Mouse (Mus musculus): ENCODE data around the gene Sh3tc1. TPM values are rescaled to one million over a fixed set of nuclear protein-coding genes. Genes with fewer than 3 reads are reported as not detected.
A peak's percentile ranks its signal among the peaks of the same experiment; 100 is the strongest.

The Sh3tc1 gene
- total RNA-seq, 2 experiments from 2014 or later = 6.8 to 13.1 TPM

GRCm38 (mm10) chr5:35723900-35724299 lies 15.9 kb downstream of the Sh3tc1 start:
- ATAC-seq (ENCODE audit: poor library complexity, severe bottlenecking) = no peak

DNA sequence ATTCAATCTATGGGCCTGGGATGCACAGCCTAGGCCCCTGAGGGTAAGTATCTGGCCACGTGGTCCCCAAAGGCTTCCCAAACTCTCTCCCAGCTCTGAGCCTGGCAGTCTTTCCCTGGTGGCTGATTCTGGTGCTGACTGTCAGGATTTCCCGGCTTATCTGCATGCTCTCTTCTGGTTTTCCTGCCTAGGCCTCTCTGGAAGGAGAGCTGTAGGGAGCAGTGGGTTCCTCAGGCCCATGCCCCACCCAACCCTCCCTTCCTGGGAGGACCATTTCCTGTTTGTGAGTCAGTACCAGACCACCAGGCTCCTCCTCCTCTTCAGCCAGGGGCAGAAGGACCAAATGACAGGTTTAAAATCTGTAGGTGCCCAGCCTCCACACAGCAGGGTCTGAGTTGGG lies 17.1 kb downstream of the Sh3tc1 start:
- ATAC-seq (ENCODE audit: poor library complexity, severe bottlenecking) = no peak

- ATAC-seq (ENCODE audit: poor library complexity, severe bottlenecking) = no peak
Measured at GRCm38 (mm10) chr5:35721933-35722332, 17.9 kb downstream of the Sh3tc1 start.

DNA sequence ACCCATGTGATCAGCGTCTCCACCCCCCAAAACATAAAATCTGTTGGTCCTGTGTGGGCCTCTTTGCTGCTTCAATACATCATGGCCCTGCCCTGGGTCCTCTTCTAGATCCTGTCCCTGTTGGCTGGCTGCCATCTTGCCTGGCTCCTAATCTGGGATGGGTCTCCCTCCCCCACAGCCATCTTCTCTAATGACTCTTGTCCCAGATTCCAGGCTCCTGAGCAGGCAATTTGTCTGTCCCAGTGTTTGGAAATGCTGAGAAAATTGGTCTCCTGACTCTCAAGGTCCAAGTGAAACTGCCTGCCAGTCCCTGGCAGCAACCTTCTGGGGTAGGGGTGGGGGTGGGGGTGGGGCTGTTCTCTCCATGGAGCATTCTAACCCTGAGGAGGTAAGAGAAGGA lies 19.9 kb downstream of the Sh3tc1 start:
- no peak for ATAC-seq (ENCODE audit: poor library complexity, severe bottlenecking)

- ATAC-seq (ENCODE audit: poor library complexity, severe bottlenecking) = no peak
Measured at GRCm38 (mm10) chr5:35719343-35719742, 20.4 kb downstream of the Sh3tc1 start.

- ATAC-seq (ENCODE audit: poor library complexity, severe bottlenecking) = no peak
Measured at GRCm38 (mm10) chr5:35718817-35719216, 21.0 kb downstream of the Sh3tc1 start.

- no peak for ATAC-seq (ENCODE audit: poor library complexity, severe bottlenecking)
Measured at GRCm38 (mm10) chr5:35717946-35718345, 21.8 kb downstream of the Sh3tc1 start.

DNA sequence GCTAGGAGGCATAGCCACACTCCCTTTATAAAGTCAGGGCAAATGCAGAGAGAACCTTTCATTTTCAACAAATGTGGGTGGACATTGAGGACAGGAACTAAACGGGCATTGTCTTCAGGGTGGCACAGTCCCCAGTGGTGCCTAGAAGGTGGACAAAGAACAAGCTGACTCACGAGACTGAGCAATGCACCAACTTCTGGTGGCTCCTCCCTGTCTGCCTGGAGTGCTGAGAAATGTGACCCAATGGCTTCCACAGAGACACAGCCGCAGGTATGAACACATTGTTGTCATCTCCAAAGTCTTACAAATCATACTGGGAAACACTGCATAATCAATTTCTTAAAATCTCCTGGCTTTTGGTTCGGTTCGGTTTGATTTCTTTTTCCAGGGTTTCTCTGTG lies 22.3 kb downstream of the Sh3tc1 start:
- no peak for ATAC-seq (ENCODE audit: poor library complexity, severe bottlenecking)

GRCm38 (mm10) chr5:35713649-35714354 lies 26.0 kb downstream of the Sh3tc1 start:
- peak; percentile 69 for ATAC-seq (ENCODE audit: poor library complexity, severe bottlenecking)

GRCm38 (mm10) chr5:35712517-35712916 lies 27.3 kb downstream of the Sh3tc1 start:
- no peak for ATAC-seq (ENCODE audit: poor library complexity, severe bottlenecking)

DNA sequence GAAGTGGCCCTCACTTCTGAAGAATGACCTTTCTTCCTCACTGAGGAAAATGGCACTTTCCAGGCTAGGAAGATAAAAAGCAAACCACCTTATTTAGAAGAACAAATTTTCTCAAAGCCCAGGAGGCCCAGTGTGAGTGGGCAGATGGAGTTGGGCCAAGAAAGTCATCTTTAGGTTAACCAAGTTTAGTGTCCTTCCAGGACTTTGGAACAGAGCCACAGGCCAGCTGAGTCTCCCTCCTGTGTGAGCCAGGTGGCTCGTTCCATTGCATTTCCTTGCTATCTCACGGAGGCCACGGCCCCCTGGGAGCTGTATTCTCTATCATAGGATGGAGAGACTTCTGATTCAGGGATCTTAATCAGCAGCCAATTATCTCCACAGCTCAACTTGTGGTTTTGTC lies 28.9 kb downstream of the Sh3tc1 start:
- no peak for ATAC-seq (ENCODE audit: poor library complexity, severe bottlenecking)

DNA sequence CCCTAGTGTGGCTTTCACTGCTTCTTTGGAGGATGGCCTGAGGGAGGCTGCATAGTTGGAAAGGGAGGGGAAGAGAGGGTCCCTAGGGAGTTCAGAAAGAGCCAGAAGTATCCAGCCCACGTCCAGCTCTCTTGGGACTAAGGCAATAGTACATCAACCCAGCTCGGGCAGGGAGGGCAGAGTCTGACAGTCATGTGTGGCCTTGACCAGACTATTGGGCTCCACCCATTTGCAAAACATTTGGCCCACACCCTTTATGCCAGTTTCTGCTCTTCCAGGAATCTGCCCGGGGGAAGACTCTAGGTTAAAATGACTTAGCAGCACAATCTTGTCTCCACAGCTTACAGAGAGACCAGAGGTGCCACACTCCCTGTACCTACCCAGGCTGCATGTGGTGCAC lies 29.3 kb downstream of the Sh3tc1 start:
- ATAC-seq (ENCODE audit: poor library complexity, severe bottlenecking) = no peak

- no peak for ATAC-seq (ENCODE audit: poor library complexity, severe bottlenecking)
Measured at GRCm38 (mm10) chr5:35705411-35705810, 34.4 kb downstream of the Sh3tc1 start.

GRCm38 (mm10) chr5:35703814-35704213 lies 36.0 kb downstream of the Sh3tc1 start:
- no peak for ATAC-seq (ENCODE audit: poor library complexity, severe bottlenecking)

DNA sequence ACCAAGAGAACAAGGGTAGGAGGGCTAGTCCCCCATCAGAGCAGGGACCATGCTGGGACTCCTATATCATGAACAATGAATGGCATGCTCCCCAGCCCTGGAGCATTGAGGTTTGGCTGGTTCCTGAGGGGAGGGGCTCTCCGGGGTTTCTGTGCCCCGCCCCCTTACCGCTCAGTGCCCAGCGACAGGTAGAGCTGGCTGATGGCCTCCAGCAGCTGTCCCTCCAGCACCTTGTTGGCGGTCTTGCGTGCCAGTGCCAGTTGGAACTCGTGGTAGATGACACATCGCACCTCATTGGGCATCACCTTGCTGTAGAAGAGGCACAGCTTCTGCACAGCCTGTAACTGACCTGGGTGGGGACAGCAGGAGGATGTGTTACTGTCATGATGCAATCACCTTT lies 36.6 kb downstream of the Sh3tc1 start:
- 0 out of 2 replicates have a peak, but pooled peaks have one; percentile 21 for ATAC-seq (ENCODE audit: poor library complexity, severe bottlenecking)

DNA sequence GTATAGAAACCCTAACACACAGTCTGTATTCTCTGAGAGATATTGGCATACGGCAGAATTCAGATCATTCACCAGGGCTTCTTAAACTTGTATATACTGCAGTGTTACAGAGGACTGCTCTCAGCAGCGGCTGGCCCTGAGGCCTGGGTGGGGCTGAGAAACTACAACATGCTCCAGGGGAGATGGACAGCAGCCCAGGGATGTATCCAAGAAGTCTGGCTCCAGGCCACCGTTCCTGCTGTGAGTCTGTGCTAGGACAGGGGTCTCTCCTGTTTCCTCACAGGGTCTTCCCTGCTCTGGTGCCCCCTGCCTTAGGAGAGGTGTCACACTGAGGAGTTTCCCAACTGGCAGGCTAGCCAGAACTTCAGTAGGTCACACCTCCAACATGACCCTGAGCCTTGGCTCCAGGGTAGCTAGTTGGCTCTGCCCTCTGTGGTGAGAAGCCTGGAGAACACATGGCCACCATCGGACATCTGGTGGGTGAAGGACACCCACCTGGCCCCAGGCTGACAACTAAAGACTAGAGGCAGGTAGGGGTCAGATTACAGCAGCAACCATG lies 37.1 kb downstream of the Sh3tc1 start:
- ATAC-seq (ENCODE audit: poor library complexity, severe bottlenecking) = no peak

DNA sequence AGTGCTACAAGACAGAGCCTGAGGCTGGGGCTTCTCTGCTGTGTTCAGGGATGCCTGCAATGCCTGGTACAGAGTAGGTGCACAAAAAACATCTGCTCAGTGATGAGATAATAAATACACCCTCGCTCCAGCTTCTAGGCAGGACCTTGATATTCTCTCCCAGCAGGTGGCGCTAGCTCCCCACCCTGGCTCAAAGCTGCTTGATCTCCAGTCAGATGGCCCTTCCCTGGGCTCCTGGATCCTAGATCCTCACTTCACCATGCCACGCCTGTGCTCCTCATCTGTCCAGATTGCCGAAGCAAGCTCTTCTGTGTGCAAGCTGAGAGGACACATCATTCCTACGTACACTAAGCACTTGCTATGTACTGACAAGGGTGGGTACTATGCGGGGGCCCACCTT lies 38.7 kb downstream of the Sh3tc1 start:
- peak; percentile 78 for ATAC-seq (ENCODE audit: poor library complexity, severe bottlenecking)

DNA sequence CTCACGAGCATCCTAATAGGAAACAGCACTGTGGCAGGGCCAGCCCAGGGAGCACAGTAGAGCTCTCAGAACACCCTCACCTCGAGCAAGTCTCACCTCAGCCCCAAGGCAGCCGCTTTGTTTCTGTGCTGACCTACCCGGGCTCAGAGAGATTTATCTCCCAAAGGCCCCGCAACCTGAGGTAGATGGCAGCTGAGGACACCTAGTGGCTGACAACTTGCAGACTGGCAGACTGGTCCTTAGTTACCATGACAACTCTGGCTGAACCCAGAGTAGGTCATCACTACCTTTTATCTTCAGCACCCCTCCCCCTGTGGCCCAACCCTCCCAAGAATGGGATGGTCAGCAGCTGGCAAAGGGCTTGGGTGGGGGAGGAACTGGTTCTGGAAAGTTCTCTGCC lies 44.0 kb downstream of the Sh3tc1 start:
- ATAC-seq (ENCODE audit: poor library complexity, severe bottlenecking) = no peak

- peak; percentile 80 for ATAC-seq (ENCODE audit: poor library complexity, severe bottlenecking)
Measured at GRCm38 (mm10) chr5:35693638-35694037, 46.1 kb downstream of the Sh3tc1 start.

- no peak for ATAC-seq (ENCODE audit: poor library complexity, severe bottlenecking)
Measured at GRCm38 (mm10) chr5:35691246-35691645, 48.5 kb downstream of the Sh3tc1 start.

DNA sequence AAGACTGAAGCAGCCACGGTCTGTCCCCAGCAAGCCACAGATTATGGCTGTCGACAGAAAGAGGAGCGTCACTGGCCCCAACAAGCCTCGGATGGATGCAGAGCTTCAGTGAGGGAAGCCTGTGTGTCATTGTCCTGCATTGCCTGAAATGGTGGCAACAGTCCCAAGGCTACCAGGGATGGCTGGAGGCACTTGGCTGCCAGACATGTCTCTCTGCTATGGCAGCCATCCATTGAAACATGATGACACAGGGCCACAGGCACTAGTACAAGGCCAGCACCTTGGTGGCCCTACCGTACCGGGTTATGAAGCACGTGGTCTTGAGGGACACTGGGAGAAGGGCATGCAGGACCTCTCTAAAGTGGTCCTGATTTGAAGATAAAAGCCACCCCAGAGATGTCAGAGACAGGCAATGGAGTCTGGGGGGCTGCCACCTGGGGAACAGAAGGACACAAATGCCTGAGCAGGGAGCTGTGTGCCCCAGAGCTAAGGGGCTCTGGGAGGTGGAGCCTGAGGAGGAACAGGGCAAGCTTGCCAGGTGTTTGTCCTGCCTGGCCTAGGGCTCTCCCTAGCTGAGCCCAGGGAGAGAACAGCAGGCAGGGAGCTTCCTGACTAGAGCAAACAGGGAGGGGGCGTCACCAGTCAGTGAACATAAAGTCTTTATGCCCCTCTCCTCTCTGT lies 49.2 kb downstream of the Sh3tc1 start:
- ATAC-seq (ENCODE audit: poor library complexity, severe bottlenecking) = no peak

DNA sequence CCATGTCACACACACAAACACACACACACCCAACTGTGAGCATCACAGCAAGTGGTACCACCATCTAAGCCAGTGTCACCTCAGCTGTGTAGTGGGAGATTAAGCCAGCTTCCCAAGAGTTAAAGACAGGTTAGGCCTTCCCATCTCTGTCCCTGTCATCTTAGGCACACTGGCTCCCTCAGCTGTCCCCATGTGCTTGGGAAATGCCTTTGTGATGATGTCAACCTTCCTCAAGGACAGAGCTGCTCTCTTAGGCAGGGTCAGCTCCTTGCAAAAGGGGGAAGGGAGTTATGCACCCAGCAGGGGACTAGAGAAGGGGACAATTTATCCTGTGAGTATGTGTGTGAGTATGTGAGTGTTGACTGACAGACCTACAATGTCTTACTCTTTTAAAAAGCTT lies 50.4 kb downstream of the Sh3tc1 start:
- no peak for ATAC-seq (ENCODE audit: poor library complexity, severe bottlenecking)

Measured in megakaryocyte, adult 5-6 weeks (primary cell).